Mouse (Mus musculus): Measurements from ENCODE around the gene Trabd2b.

DNA sequence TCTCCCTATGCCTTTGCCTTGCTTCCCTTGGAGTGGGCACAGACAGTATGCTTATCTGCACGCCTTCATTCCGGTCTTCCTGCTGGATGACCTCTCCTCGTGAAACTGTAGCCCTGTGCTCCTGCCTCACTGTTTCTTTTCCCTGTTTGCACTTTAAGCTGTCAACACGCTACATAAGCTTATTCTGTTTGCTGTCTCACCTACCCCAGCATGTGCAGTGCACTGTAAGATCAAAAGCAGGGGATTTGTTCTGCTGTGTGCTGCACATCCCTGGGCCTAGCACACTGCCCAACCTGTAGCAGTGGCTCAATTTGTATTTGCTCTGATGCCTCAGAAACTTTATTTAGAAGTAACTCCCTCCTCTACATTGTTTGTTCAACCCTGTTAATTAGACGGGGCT lies 79.5 kb downstream of the Trabd2b start:
- TF ChIP-seq CTCF (IDR thresholded peaks at IDR 0.05; ENCODE audit: insufficient read depth, low read length) = no peak
- TF ChIP-seq POLR2A (IDR thresholded peaks at IDR 0.05; ENCODE audit: borderline replicate concordance, extremely low read depth, low read depth, low read length) = no peak
